Mouse (Mus musculus): Measurements from ENCODE around the gene Hk1.

Gene Hk1

GRCm38 (mm10) chr10:62319154-62319553, 60.6 kb downstream of the Hk1 start:
- DNase-seq (ENCODE audit: low spot score) = no peak

DNA sequence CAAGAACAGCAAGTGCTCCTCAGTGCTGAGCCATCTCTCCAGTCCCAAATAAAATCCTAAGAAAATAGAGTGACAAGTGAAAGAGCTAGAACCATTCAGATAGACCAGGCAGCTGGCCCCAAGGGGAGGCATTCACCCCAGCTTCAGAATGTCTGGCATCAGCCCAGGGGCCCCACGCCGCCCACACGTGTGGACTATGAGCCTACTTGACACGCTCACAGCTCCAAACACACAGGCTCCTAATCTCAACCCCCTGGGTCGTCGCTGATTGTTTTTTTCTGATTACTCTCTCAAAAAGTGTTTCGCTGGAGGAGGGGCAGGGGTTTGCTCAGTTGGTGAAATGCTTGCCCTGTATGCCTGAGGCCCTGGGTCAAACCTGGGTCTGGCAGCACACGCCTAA, 63.2 kb downstream of the Hk1 start:
- DNase-seq (ENCODE audit: low spot score) = no peak

GRCm38 (mm10) chr10:62313885-62314424, 65.8 kb downstream of the Hk1 start:
- DNase-seq (ENCODE audit: low spot score) = no peak

- DNase-seq (ENCODE audit: low spot score) = no peak
Measured at GRCm38 (mm10) chr10:62313140-62313539, 66.6 kb downstream of the Hk1 start.

DNA sequence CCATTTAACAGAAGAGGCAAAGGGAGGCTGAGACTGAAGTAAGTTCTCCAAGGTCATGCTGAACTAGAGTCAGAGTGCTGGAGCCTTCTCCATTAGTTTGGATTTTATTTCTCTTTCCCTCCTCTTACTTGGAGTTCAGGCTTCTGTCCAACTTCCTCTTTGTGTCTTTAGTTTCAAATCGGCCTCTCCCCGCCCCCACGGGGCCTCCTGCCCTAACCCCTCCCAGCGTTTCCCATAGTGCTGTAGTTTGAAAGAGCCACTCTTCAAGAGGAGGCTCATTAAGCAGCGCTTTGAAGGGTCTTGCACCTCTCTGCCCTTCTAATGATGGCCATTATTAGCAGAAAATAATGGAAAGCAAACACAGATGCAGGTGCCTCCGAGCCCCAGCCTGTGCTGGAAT, 68.2 kb downstream of the Hk1 start:
- DNase-seq (ENCODE audit: low spot score) = peak; percentile 33

GRCm38 (mm10) chr10:62310259-62311039, 69.3 kb downstream of the Hk1 start:
- DNase-seq (ENCODE audit: low spot score) = no peak

- DNase-seq (ENCODE audit: low spot score) = no peak
Measured at GRCm38 (mm10) chr10:62309593-62309992, 70.1 kb downstream of the Hk1 start.

DNA sequence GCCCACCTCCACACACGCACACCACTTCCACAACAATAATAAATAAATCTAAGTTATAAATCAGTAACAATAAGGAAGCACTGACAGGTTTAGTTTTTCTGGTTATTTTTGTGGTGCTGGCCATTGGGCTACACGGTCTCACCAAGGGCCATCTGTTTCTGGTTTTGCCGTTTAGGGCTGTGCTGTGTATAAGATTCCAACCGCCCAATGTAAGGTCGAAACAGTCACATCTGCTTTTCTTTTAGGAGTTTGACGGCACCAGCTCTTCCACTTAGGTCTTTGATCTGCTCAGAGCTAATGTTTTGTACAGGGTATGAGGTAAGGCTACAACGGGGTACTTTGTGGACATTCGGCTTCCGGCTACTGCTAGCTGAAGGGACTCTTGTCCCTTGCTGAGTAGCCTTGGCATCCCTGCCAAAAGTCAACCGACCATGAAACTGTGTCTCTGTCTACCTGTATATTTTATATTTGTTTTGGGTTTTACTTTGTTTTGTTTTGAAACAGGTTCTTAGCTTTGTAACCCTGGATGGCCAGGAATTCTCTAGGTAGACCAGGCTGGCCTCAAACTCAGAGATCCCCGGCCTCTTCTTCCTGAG, 70.7 kb downstream of the Hk1 start:
- DNase-seq (ENCODE audit: low spot score) = no peak

DNA sequence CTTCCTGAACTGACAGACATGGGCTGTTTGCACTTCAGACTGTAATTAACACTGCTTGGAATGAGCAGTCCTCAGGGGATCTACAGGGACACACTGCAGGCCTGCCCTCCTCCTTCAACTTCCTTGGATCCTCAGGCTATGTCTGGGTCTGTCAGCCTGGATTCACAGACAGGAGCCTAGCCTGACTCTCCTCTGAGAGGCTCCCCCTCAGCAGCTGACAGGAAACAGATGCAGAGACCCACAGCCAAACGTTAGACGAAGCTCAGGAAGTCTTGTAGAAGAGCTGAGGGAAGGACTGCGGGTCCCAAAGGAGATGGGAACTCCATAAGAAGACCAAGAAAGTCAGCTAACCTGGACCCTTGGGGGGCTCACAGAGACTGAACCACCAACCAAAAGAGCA, 73.2 kb downstream of the Hk1 start:
- no peak for DNase-seq (ENCODE audit: low spot score)

GRCm38 (mm10) chr10:62305090-62305489, 74.6 kb downstream of the Hk1 start:
- no peak for DNase-seq (ENCODE audit: low spot score)

GRCm38 (mm10) chr10:62300006-62300827, 79.5 kb downstream of the Hk1 start:
- peak; percentile 12 for DNase-seq (ENCODE audit: low spot score)

GRCm38 (mm10) chr10:62296086-62296872, 83.4 kb downstream of the Hk1 start:
- no peak for DNase-seq (ENCODE audit: low spot score)

DNA sequence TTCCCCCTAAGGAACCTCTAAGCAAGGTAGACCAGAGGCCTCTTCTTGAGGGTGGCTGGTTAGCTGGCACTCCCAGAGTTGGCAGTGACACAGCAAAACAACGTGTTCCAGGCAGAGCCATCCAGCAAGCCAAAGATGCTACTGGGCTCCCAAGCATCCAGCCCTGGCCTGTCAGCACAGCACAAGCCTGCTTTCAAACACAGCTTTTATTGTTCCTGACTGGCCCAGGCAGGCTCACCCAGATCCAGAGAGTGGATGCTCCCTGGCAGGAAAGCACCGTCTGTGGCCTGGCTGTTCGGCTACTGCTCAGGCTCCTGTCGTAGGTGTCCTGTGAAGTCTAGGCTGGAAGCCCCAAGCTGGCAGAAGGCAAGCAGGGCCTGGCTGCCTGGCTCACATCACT, 85.6 kb downstream of the Hk1 start:
- no peak for DNase-seq (ENCODE audit: low spot score)

GRCm38 (mm10) chr10:62287460-62288124, 92.1 kb downstream of the Hk1 start:
- peak; percentile 51 for DNase-seq (ENCODE audit: low spot score)

DNA sequence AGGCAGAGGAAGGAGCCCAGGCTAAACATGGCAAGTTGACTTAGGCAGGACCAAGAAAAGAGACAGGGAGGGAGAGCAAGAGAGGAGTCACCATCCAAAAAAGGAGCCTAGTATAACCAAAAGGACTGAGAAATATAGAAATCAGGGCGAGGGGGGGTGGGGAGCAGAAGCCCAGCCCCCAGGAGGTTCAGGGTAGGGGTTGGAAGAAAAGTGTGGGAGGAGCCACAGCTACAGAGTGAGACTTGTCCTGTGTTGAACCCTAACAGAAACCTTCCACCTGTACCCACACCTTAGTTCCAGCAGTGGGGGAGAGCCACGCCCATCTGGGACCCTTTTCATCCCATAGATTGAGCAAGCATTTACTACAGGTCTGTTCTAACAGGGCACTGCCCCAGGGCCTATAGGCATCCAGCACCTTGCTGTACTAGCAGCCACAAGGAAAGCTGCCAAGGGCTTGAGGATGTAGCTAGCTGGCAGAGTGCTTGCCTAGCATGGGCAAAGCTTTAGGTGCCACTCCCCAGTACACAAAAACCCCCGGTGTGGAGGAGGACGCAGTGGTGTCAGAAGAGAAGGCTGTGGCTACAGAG, 96.4 kb downstream of the Hk1 start:
- no peak for DNase-seq (ENCODE audit: low spot score)

GRCm38 (mm10) chr10:62282782-62283181, 96.9 kb downstream of the Hk1 start:
- no peak for DNase-seq (ENCODE audit: low spot score)

DNA sequence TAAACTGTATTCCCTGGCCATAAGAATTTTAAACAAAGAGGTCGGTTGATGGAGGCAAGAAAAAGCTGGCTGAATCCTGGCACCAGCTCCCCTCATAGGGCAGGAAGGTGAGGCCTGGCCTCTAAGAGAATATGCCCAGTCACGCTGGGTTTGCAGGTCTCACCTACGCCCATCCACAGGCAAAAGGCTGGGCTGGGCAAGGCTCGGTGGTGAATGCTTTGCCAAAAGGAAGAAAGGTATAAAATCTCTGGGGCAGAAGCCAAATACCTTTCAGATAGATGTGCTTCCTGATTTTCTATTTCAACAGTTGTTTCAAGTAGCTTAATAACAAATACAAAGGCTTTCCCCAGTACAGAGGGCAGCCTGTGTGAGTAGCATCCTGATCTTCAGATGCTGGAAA, 100.0 kb downstream of the Hk1 start:
- no peak for DNase-seq (ENCODE audit: low spot score)

DNA sequence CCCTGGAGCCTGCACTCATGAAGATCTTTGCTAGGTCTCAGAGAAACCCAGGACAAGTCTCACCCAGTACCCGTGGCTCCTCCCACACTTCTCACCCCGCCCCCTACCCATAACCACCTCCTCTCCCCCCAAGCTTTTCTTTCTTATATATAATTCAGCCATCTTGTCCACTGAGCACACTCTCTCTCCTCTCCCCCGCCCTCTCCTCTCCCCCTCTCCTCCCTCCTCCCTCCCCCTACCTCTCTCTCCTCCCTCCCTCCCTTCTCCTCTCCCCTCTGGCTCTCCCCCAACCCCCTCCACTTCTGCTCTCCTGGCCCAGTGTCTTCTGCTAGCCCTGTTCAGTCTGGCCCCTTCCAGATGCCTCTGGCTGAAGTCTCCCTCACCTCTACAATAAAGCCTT, 100.6 kb downstream of the Hk1 start:
- no peak for DNase-seq (ENCODE audit: low spot score)

DNA sequence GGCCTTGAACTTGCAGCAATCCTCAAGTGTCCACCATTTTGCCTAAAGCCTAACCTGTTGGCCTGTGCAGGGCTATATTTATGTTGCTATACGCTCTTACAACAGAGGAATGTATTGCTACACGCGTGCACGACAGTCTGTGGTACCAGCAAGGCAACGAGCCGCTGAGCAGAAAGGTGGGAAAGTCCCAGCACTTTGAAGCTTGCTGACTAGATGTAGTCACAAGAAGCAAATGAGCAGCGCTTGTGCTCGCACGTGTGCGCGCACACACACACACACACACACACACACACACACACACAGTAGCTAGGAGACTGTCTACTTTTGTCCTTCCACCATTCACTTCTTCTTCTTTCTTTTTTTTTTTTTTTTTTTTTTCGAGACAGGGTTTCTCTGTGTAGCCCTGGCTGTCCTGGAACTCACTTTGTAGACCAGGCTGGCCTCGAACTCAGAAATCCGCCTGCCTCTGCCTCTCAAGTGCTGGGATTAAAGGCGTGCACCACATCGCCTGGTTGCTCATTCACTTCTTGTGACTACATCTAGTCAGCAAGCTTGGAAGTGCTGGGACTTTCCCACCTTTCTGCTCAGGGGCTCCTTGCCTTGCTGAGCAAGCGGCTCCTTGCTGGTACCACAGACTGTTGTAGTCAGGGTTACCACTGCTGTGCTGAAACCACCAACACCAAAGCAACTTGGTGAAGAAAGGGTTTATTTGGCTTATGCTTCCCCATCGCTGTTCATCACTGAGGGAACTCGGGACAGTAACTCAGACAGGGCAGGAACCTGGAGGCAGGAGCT, 102.0 kb downstream of the Hk1 start:
- no peak for DNase-seq (ENCODE audit: low spot score)

DNA sequence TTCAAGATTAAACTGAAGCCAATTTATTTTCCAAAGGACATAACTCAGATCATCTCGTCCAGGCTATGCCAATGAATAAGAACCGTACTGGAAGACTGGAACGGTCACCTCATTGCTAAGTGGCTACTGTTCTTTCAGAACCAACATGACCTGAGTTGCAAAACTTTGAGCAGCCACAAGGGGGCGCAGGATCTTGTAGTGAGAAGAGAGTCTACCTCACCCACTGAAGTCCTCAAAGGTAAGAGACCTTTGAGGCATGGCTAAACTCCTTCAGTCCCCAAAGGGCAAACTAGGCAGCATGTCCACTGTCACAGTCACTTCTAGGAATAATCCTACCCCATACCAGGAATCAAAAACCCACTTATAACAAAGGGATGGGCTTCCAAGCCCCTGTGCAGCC, 104.5 kb downstream of the Hk1 start:
- DNase-seq (ENCODE audit: low spot score) = peak; percentile 43

All from ovary, adult 18-20 months (tissue).